Mouse (Mus musculus) embryonic facial prominence, embryonic 11.5 days (tissue): ENCODE measurements around the gene Ubc. TPM values are rescaled to one million over a fixed set of nuclear protein-coding genes. Genes with fewer than 3 reads are reported as not detected.
"Not testable (repeated sequence)": the region's sequence is repeated elsewhere in the genome, so short reads cannot be mapped to it uniquely, and the experiment has no call there.

Experiments used
- ATAC-seq: fragments of 200-750 bp; cut with Nextera tagmentation; replicated peaks from 2 replicates; pipeline ENCODE4 v1.8.0; 2017; ENCODE audit warnings: low read depth; ENCODE audit not compliant: insufficient number of reproducible peaks, low FRiP score, low TSS enrichment
- DNase-seq: peaks from one replicate; pipeline ENCODE4 v3.0.0-alpha.2; 2015; ENCODE audit warnings: low spot score
- H3K27ac ChIP-seq: fragments of 300-500 bp; sonication (generic); replicated peaks from 2 replicates; pipeline ENCODE4 v1.5.1; 2014; ENCODE audit warnings: mild to moderate bottlenecking, low read depth, low read length, control low read depth
- H3K27me3 ChIP-seq: fragments of 300-500 bp; sonication (generic); 2 replicates; pipeline ENCODE4 v1.6.1; 2014; ENCODE audit warnings: mild to moderate bottlenecking, low read length, moderate library complexity, mixed read lengths; ENCODE audit not compliant: control insufficient read depth, insufficient read depth
- H3K36me3 ChIP-seq: fragments of 300-500 bp; sonication (generic); replicated peaks from 2 replicates; pipeline ENCODE4 v1.6.1; 2014; ENCODE audit warnings: low read depth, mild to moderate bottlenecking, low read length, moderate library complexity, mixed read lengths; ENCODE audit not compliant: control insufficient read depth, insufficient read depth
- H3K4me1 ChIP-seq: fragments of 300-500 bp; sonication (generic); 2 replicates; pipeline ENCODE4 v1.6.1; 2014; ENCODE audit warnings: low read length, mixed read lengths; ENCODE audit not compliant: control insufficient read depth, insufficient read depth
- H3K4me2 ChIP-seq: fragments of 300-500 bp; sonication (generic); 2 replicates; pipeline ENCODE4 v1.6.1; 2014; ENCODE audit warnings: low read depth, mild to moderate bottlenecking, control low read depth, low read length, moderate library complexity
- H3K4me3 ChIP-seq: fragments of 300-500 bp; sonication (generic); 2 replicates; pipeline ENCODE4 v1.5.1; 2014; ENCODE audit warnings: low read depth, low read length, control low read depth
- H3K9ac ChIP-seq: fragments of 300-500 bp; sonication (generic); replicated peaks from 2 replicates; pipeline ENCODE4 v1.6.1; 2014; ENCODE audit warnings: mild to moderate bottlenecking, control low read depth, low read length
- H3K9me3 ChIP-seq: fragments of 300-500 bp; sonication (generic); replicated peaks from 2 replicates; pipeline ENCODE4 v1.6.1; 2016; ENCODE audit warnings: mild to moderate bottlenecking, low read length, inconsistent platforms, mixed read lengths; ENCODE audit not compliant: control insufficient read depth
- WGBS: fragments of 180-500 bp; shearing (Covaris S2); extraction: QIAGEN DNeasy Blood & Tissue Kit; methylation state at CpG from one replicate; pipeline ENCODE4 v1.1.7; 2014; 5-methylcytosine and 5-hydroxymethylcytosine counted together
- polyA plus RNA-seq: library from polyadenylated mRNA; unstranded; fragments of >200 nt; fragmentation: Nextera tagmentation; extraction: Ambion mirVana; gene quantifications from 2 replicates; pipeline ENCODE4 v1.2.1, GENCODE M21; 2014

Gene Ubc
- polyA plus RNA-seq, 1 experiment from 2014 or later, result 1,016 TPM

DNA sequence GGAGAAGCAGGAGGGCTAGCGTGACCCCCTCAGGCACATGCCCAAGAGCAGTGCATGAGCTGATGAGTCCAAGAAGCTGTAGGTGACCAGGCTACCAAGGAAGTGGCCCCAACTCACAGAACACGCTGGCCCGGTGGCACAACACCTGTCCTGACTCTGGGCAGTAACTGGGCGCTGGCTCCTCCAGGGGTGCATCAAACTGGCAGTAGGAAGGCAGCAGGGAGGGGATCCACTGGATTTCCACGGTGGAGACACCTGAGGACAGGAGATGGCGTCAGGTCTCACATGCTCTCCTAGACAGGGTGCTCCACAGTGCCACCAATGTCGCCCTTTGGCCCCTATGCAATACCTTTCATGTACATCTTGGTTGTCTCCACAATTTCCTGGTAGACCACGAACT, 26.2 kb upstream of the Ubc start:
- H3K9ac ChIP-seq, result no peak overlapping the region
- no peak overlapping the region for H3K4me2 ChIP-seq
- H3K36me3 ChIP-seq, result peaks cover 14% of the 10 kb centered on the region
- no peaks in the 10 kb centered on the region for H3K9me3 ChIP-seq
- DNase-seq (no peak), ATAC-seq (no peak)
- no peak overlapping the region for H3K4me3 ChIP-seq
- no peaks in the 10 kb centered on the region for H3K4me1 ChIP-seq
- WGBS, result 92% methylated on average over 8 of the region's 8 CpGs
- no peaks in the 10 kb centered on the region for H3K27me3 ChIP-seq
- no peak overlapping the region for H3K27ac ChIP-seq

GRCm38 (mm10) chr5:125413763-125414162, 23.8 kb upstream of the Ubc start:
- Histone ChIP-seq H3K4me2 (no peak overlapping the region), H3K36me3 (peaks cover 14% of the 10 kb centered on the region), H3K4me3 (no peak overlapping the region), H3K9ac (no peak overlapping the region), H3K27me3 (no peaks in the 10 kb centered on the region), H3K9me3 (no peaks in the 10 kb centered on the region), H3K4me1 (no peaks in the 10 kb centered on the region), H3K27ac (no peak overlapping the region)
- DNase-seq (no peak), ATAC-seq (no peak)
- WGBS, result 85% methylated on average over 4 of the region's 4 CpGs

- H3K36me3 ChIP-seq, result peaks cover 14% of the 10 kb centered on the region
- not testable (repeated sequence) for H3K27ac ChIP-seq, ATAC-seq, H3K9me3 ChIP-seq, H3K9ac ChIP-seq, H3K27me3 ChIP-seq, H3K4me2 ChIP-seq, H3K4me1 ChIP-seq, DNase-seq, H3K4me3 ChIP-seq
- 88% methylated on average over 8 of the region's 8 CpGs for WGBS
These were observed 22.5 kb upstream of the Ubc start for GRCm38 (mm10) chr5:125412536-125412935.

GRCm38 (mm10) chr5:125411972-125412530, 22.0 kb upstream of the Ubc start:
- DNase-seq, result peak; percentile 68
- no peak for ATAC-seq
- H3K4me1 ChIP-seq, result no peaks in the 10 kb centered on the region
- WGBS, result 60% methylated on average over 5 of the region's 5 CpGs
- no peak overlapping the region for H3K9ac ChIP-seq
- no peaks in the 10 kb centered on the region for H3K9me3 ChIP-seq
- no peak overlapping the region for H3K4me3 ChIP-seq
- peaks cover 12% of the 10 kb centered on the region for H3K36me3 ChIP-seq
- no peaks in the 10 kb centered on the region for H3K27me3 ChIP-seq
- H3K27ac ChIP-seq, result no peak overlapping the region
- no peak overlapping the region for H3K4me2 ChIP-seq

DNA sequence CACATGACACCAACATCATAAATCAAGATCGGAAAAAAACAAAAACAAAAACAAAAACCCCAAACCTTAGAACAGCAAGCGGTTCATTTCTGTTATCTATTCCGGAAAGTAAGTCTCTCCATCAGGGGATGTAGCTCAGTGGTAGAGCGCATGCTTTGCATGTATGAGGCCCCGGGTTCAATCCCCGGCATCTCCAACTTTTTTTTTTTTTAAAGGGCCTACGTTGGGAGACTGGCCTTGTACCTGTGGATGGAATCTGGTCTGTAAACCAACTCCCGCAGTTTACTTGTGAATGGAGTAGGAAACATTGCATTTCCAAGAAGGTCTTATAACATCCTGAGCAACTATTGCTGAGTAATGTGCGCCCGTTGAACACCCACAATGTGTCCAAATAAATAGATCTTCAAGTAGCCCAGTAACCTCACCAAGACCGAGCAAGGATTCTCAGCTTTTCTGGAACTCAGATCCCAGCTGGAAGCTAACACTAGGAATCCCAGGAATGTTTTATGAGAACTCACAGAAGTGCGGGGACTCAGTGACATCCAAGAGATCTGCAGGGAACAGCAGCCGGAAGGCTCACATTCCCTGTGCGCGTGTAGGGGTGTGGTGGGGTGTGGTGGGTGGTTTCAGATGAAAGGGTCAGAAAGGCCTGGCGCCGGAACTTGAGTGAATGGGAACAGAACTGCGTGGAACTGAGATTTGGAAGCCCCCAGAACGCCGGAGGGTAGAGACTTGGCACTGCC, 19.5 kb upstream of the Ubc start:
- DNase-seq (peak; percentile 80), ATAC-seq (no peak)
- no peak overlapping the region for H3K9ac ChIP-seq
- H3K27me3 ChIP-seq, result no peaks in the 10 kb centered on the region
- H3K36me3 ChIP-seq, result no peaks in the 10 kb centered on the region; the same call in 1 of the 2 replicates
- H3K9me3 ChIP-seq, result no peaks in the 10 kb centered on the region
- no peak overlapping the region for H3K27ac ChIP-seq
- H3K4me3 ChIP-seq, result peak overlapping the region; percentile 29
- WGBS, result 6% methylated on average over 20 of the region's 20 CpGs
- no peaks in the 10 kb centered on the region for H3K4me1 ChIP-seq
- peak overlapping the region; percentile 22 for H3K4me2 ChIP-seq

GRCm38 (mm10) chr5:125408842-125409241, 18.8 kb upstream of the Ubc start:
- Histone ChIP-seq H3K9ac (no peak overlapping the region), H3K4me1 (no peaks in the 10 kb centered on the region), H3K36me3 (no peaks in the 10 kb centered on the region; the same call in 1 of the 2 replicates), H3K4me3 (peak overlapping the region; percentile 29), H3K27me3 (no peaks in the 10 kb centered on the region), H3K9me3 (no peaks in the 10 kb centered on the region), H3K4me2 (0 out of 2 replicates have a peak overlapping the region, but pooled peaks have one; percentile 17), H3K27ac (no peak overlapping the region)
- WGBS, result under 1% methylated on average over 13 of the region's 13 CpGs
- DNase-seq (peak; percentile 92), ATAC-seq (peak; percentile 50)

DNA sequence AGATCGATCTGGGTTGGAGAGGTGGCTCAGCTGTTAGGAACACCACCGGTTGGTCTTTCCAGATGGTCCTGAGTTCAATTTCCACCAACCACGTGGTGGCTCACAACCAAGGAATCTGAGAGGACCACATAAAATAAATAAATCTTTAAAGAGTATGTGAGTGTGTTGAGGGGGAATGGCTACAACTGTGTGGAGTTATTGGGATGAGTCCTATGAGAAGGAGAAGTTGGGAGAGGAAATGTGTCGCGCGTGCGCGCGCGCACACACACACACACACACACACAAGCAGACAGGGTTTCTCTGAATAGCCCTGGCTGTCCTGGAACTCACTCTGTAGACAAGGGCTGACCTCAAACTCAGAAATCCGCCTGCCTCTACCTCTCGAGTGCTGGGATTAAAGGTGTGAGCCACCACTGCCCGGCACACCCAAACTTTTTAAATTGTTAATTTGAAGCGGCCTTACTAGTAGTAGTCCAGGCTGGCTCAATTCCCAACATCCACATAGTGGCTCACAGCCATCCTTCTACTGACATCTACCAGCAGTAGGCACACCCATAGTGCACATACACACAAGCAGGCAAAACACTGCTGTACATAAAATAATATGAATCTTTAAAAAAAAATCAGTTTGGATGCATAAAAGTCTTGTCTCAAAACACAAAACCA, 18.0 kb upstream of the Ubc start:
- Histone ChIP-seq H3K9me3 (no peaks in the 10 kb centered on the region), H3K27me3 (no peaks in the 10 kb centered on the region), H3K9ac (no peak overlapping the region), H3K4me3 (no peak overlapping the region), H3K4me2 (no peak overlapping the region), H3K4me1 (no peaks in the 10 kb centered on the region), H3K27ac (no peak overlapping the region), H3K36me3 (no peaks in the 10 kb centered on the region)
- 67% methylated on average over 14 of the region's 14 CpGs for WGBS
- DNase-seq, result no peak
- ATAC-seq, result no peak
